Mouse (Mus musculus): ENCODE results near the gene Ttbk2.

- TF ChIP-seq CTCF (IDR thresholded peaks at IDR 0.05; ENCODE audit: insufficient read depth, low read depth, low read length), result no peak
- TF ChIP-seq POLR2A (IDR thresholded peaks at IDR 0.05; ENCODE audit: insufficient read depth, low read depth, low read length), result no peak
These were observed 80.0 kb downstream of the Ttbk2 start for GRCm38 (mm10) chr2:120770265-120770935.
